Mouse (Mus musculus): ENCODE measurements around the gene Slc22a19. TPM values are rescaled to one million over a fixed set of nuclear protein-coding genes. Genes with fewer than 3 reads are reported as not detected.
"Not testable (repeated sequence)": the region's sequence is repeated elsewhere in the genome, so short reads cannot be mapped to it uniquely, and the experiment has no call there.

Gene Slc22a19
- 80.5 and 88.0 TPM in 2 replicates for polyA plus RNA-seq (2015; fragmentation: Nextera tagmentation; extraction: Ambion mirVana)

- H3K4me1 ChIP-seq (replicated peaks; ENCODE audit: insufficient read depth, low read length), result no peaks in the 10 kb centered on the region
- no peak for DNase-seq (ENCODE audit: low spot score)
- H3K9ac ChIP-seq (ENCODE audit: low read depth, low read length), result no peak within 1 kb of the TSS
- H3K4me2 ChIP-seq (ENCODE audit: low read length), result no peak within 1 kb of the TSS
- H3K36me3 ChIP-seq (ENCODE audit: insufficient read depth, low read length), result no peaks in the 10 kb centered on the region
- H3K27ac ChIP-seq, result no peak within 1 kb of the TSS
- no peaks in the 10 kb centered on the region for H3K9me3 ChIP-seq (replicated peaks; ENCODE audit: low read length)
- no peak for TF ChIP-seq CTCF (IDR thresholded peaks at IDR 0.05; ENCODE audit: low read depth)
- H3K4me3 ChIP-seq (replicated peaks; ENCODE audit: low read depth, low read length), result no peak within 1 kb of the TSS
- ATAC-seq (replicated peaks; ENCODE audit: low FRiP score, low read depth), result peak; percentile 57
- no peaks in the 10 kb centered on the region for H3K27me3 ChIP-seq (ENCODE audit: insufficient read depth, low read length)
These were observed at the start of gene Slc22a19 for GRCm38 (mm10) chr19:7711148-7711547. Gene Slc22a19, minus strand, starts transcription at chr19:7711310.

GRCm38 (mm10) chr19:7753371-7753770 lies 42.3 kb upstream of the Slc22a19 start:
- not testable (repeated sequence) for H3K27me3 ChIP-seq (ENCODE audit: insufficient read depth, low read length); ATAC-seq (replicated peaks; ENCODE audit: low FRiP score, low read depth); DNase-seq (ENCODE audit: low spot score); H3K27ac ChIP-seq; H3K4me2 ChIP-seq (ENCODE audit: low read length); H3K9ac ChIP-seq (ENCODE audit: low read depth, low read length); H3K4me1 ChIP-seq (replicated peaks; ENCODE audit: insufficient read depth, low read length); H3K4me3 ChIP-seq (replicated peaks; ENCODE audit: low read depth, low read length); H3K36me3 ChIP-seq (ENCODE audit: insufficient read depth, low read length); H3K9me3 ChIP-seq (replicated peaks; ENCODE audit: low read length)
- 74% methylated on average over 13 of the region's 13 CpGs for WGBS

- 46% methylated on average over 1 of the region's 1 CpGs for WGBS
- TF ChIP-seq CTCF (IDR thresholded peaks at IDR 0.05; ENCODE audit: low read depth), result peak; percentile 60
- ATAC-seq (replicated peaks; ENCODE audit: low FRiP score, low read depth), result no peak
These were observed 18.4 kb upstream of the Slc22a19 start for GRCm38 (mm10) chr19:7729543-7729942.

GRCm38 (mm10) chr19:7693104-7693503 lies 18.0 kb downstream of the Slc22a19 start:
- WGBS, result 71% methylated on average over 3 of the region's 3 CpGs

More at GRCm38 (mm10) chr19:7729543-7729942, 18.4 kb upstream of the Slc22a19 start:
- H3K9ac ChIP-seq (ENCODE audit: low read depth, low read length), result no peak overlapping the region
- no peak overlapping the region for H3K4me3 ChIP-seq (replicated peaks; ENCODE audit: low read depth, low read length)
- no peak overlapping the region for H3K27ac ChIP-seq
- DNase-seq (ENCODE audit: low spot score), result peak; percentile 28
- no peaks in the 10 kb centered on the region for H3K9me3 ChIP-seq (replicated peaks; ENCODE audit: low read length)
- H3K4me2 ChIP-seq (ENCODE audit: low read length), result no peak overlapping the region
- H3K4me1 ChIP-seq (replicated peaks; ENCODE audit: insufficient read depth, low read length), result no peaks in the 10 kb centered on the region
- H3K36me3 ChIP-seq (ENCODE audit: insufficient read depth, low read length), result no peaks in the 10 kb centered on the region
- H3K27me3 ChIP-seq (ENCODE audit: insufficient read depth, low read length), result no peaks in the 10 kb centered on the region

GRCm38 (mm10) chr19:7691259-7691658 lies 19.9 kb downstream of the Slc22a19 start:
- no peak overlapping the region for H3K9ac ChIP-seq (ENCODE audit: low read depth, low read length)
- no peaks in the 10 kb centered on the region for H3K27me3 ChIP-seq (ENCODE audit: insufficient read depth, low read length)
- no peak overlapping the region for H3K27ac ChIP-seq
- no peaks in the 10 kb centered on the region for H3K4me1 ChIP-seq (replicated peaks; ENCODE audit: insufficient read depth, low read length)
- H3K4me3 ChIP-seq (replicated peaks; ENCODE audit: low read depth, low read length), result no peak overlapping the region
- DNase-seq (ENCODE audit: low spot score) (no peak), ATAC-seq (replicated peaks; ENCODE audit: low FRiP score, low read depth) (no peak)
- no peak overlapping the region for H3K4me2 ChIP-seq (ENCODE audit: low read length)
- H3K9me3 ChIP-seq (replicated peaks; ENCODE audit: low read length), result no peaks in the 10 kb centered on the region
- no peaks in the 10 kb centered on the region for H3K36me3 ChIP-seq (ENCODE audit: insufficient read depth, low read length)
- 94% methylated on average over 2 of the region's 2 CpGs for WGBS
- no peak for TF ChIP-seq CTCF (IDR thresholded peaks at IDR 0.05; ENCODE audit: low read depth)

More at GRCm38 (mm10) chr19:7693104-7693503, 18.0 kb downstream of the Slc22a19 start:
- not testable (repeated sequence) for H3K27ac ChIP-seq; ATAC-seq (replicated peaks; ENCODE audit: low FRiP score, low read depth); DNase-seq (ENCODE audit: low spot score); H3K36me3 ChIP-seq (ENCODE audit: insufficient read depth, low read length); H3K9me3 ChIP-seq (replicated peaks; ENCODE audit: low read length); H3K4me2 ChIP-seq (ENCODE audit: low read length); H3K9ac ChIP-seq (ENCODE audit: low read depth, low read length); H3K4me1 ChIP-seq (replicated peaks; ENCODE audit: insufficient read depth, low read length); H3K27me3 ChIP-seq (ENCODE audit: insufficient read depth, low read length); H3K4me3 ChIP-seq (replicated peaks; ENCODE audit: low read depth, low read length)

GRCm38 (mm10) chr19:7687988-7688387 lies 23.1 kb downstream of the Slc22a19 start:
- no peak overlapping the region for H3K27ac ChIP-seq
- no peaks in the 10 kb centered on the region for H3K9me3 ChIP-seq (replicated peaks; ENCODE audit: low read length)
- no peak overlapping the region for H3K4me3 ChIP-seq (replicated peaks; ENCODE audit: low read depth, low read length)
- no peak overlapping the region for H3K4me2 ChIP-seq (ENCODE audit: low read length)
- no peak for DNase-seq (ENCODE audit: low spot score)
- no peaks in the 10 kb centered on the region for H3K36me3 ChIP-seq (ENCODE audit: insufficient read depth, low read length)
- no peak for ATAC-seq (replicated peaks; ENCODE audit: low FRiP score, low read depth)
- H3K4me1 ChIP-seq (replicated peaks; ENCODE audit: insufficient read depth, low read length), result no peaks in the 10 kb centered on the region
- TF ChIP-seq CTCF (IDR thresholded peaks at IDR 0.05; ENCODE audit: low read depth), result no peak
- 89% methylated on average over 1 of the region's 1 CpGs for WGBS
- no peak overlapping the region for H3K9ac ChIP-seq (ENCODE audit: low read depth, low read length)
- H3K27me3 ChIP-seq (ENCODE audit: insufficient read depth, low read length), result no peaks in the 10 kb centered on the region

- Histone ChIP-seq H3K9ac (ENCODE audit: low read depth, low read length) (no peak overlapping the region), H3K27me3 (ENCODE audit: insufficient read depth, low read length) (no peaks in the 10 kb centered on the region), H3K36me3 (ENCODE audit: insufficient read depth, low read length) (no peaks in the 10 kb centered on the region), H3K27ac (no peak overlapping the region), H3K4me2 (ENCODE audit: low read length) (no peak overlapping the region), H3K4me3 (replicated peaks; ENCODE audit: low read depth, low read length) (no peak overlapping the region), H3K9me3 (replicated peaks; ENCODE audit: low read length) (no peaks in the 10 kb centered on the region), H3K4me1 (replicated peaks; ENCODE audit: insufficient read depth, low read length) (no peaks in the 10 kb centered on the region)
- DNase-seq (ENCODE audit: low spot score) (no peak), ATAC-seq (replicated peaks; ENCODE audit: low FRiP score, low read depth) (no peak)
- no peak for TF ChIP-seq CTCF (IDR thresholded peaks at IDR 0.05; ENCODE audit: low read depth)
- WGBS, result 20% methylated on average over 1 of the region's 1 CpGs
These were observed 39.1 kb downstream of the Slc22a19 start for GRCm38 (mm10) chr19:7672033-7672432.
